Mouse (Mus musculus) megakaryocyte, embryonic 14.5 days (primary cell): ENCODE measurements around the gene Tmigd3. TPM values are rescaled to one million over a fixed set of nuclear protein-coding genes. Genes with fewer than 3 reads are reported as not detected.

ENCODE experiments used
- H3K27me3 ChIP-seq: replicated peaks from 2 replicates; pipeline ENCODE3; 2012; ENCODE audit warnings: inconsistent platforms
- H3K36me3 ChIP-seq: replicated peaks from 2 replicates; pipeline ENCODE3; 2012; ENCODE audit warnings: low read length, inconsistent platforms, mixed read lengths
- H3K4me1 ChIP-seq: 2 replicates; pipeline ENCODE4 v1.6.1; 2012; ENCODE audit warnings: inconsistent platforms
- H3K4me3 ChIP-seq: replicated peaks from 2 replicates; pipeline ENCODE3; 2012; ENCODE audit warnings: moderate library complexity, mild to moderate bottlenecking, inconsistent platforms
- H3K9me3 ChIP-seq: 2 replicates; pipeline ENCODE4 v1.6.1; 2012; ENCODE audit warnings: inconsistent platforms
- FLI1 ChIP-seq: IDR thresholded peaks from 2 replicates; pipeline ENCODE4 v1.6.1; 2012; ENCODE audit warnings: low read length, inconsistent platforms, mixed read lengths
- GATA1 ChIP-seq: IDR thresholded peaks from 3 replicates; pipeline ENCODE4 v1.6.1; 2012; ENCODE audit warnings: mixed read lengths, low read length, inconsistent platforms, borderline replicate concordance
- polyA plus RNA-seq: library from polyadenylated mRNA; stranded (reverse); fragments of >175 nt; gene quantifications from 2 replicates; pipeline ENCODE4 v1.2.3, GENCODE M21; 2012; ENCODE audit warnings: low replicate concordance; ENCODE audit not compliant: insufficient read depth

Gene Tmigd3
- polyA plus RNA-seq: not detected in 2 replicates

DNA sequence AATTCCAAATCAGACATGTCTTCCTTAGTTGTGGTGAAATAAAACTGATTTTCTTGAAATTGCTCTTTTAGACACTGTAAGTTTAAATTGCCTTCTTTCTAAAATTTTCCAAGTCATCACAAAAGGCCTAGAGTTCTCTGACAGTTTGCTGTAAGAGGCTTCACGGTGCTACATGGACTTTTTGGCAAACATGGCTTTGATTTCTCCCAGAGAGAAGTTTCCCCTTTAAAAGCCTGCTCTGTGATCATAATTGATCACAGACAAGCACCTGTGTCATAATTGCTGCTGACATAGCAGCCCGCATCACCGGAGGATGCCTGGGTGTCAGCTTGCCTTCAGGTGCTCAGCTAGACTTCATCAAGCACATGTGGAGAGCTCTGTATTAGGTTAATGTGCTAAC, at the start of gene Tmigd3, which contains the start of gene Adora3:
Gene Tmigd3 (plus strand): TSS at position 346 of the 400 bp plus-strand sequence.
Gene Adora3 (plus strand): TSS at position 301 of the 400 bp plus-strand sequence.
- Histone ChIP-seq H3K4me3 (no peak within 1 kb of the TSS), H3K4me1 (peaks cover 71% of the 10 kb centered on the region), H3K9me3 (no peaks in the 10 kb centered on the region), H3K36me3 (peaks cover 20% of the 10 kb centered on the region), H3K27me3 (no peaks in the 10 kb centered on the region)
- TF ChIP-seq GATA1 (no peak), FLI1 (no peak)

DNA sequence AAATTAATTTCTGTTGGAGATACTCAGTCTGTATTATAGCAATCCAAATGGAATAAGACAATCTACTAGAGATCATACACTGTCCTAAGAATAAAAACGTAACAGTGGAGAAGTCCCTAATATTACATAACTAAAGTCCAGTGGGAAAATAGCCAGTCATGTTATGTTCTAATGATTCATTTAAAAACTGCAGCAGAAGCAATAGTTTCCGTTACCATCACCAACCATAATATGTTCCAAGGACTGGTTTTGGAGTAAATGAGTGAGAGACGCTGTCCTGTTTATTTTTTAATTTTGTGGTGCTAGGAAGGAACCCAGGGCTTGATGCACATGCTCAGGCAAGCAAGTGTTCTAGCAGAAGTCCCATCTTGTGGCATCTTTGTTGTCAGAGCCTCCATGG, 49.2 kb upstream of the Tmigd3 start:
- Histone ChIP-seq H3K36me3 (no peaks in the 10 kb centered on the region), H3K9me3 (no peaks in the 10 kb centered on the region), H3K27me3 (no peaks in the 10 kb centered on the region), H3K4me3 (no peak overlapping the region), H3K4me1 (peaks cover 93% of the 10 kb centered on the region)
- TF ChIP-seq FLI1: no peak
- TF ChIP-seq GATA1: no peak

DNA sequence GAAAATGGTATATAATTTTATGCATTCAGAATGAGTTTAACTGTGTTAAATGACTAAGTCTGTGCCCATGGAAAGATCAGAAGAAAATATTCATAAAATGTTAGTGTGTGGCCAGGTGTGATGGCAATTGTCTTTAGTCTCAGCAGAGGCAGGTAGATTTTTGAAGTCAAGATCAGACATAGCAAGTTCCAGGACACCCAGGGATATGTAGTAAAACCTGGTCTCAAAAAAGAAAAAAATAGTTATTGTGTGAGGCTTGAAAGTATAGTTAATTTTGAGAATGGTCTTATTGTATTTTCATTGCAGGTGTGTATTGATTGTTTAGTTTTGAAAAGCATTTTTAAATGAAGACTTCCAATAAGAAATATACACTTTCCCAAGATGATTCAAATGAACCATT, 47.1 kb upstream of the Tmigd3 start:
- TF ChIP-seq GATA1: no peak
- no peaks in the 10 kb centered on the region for H3K27me3 ChIP-seq
- peaks cover 74% of the 10 kb centered on the region for H3K4me1 ChIP-seq
- no peaks in the 10 kb centered on the region for H3K36me3 ChIP-seq
- H3K9me3 ChIP-seq: no peaks in the 10 kb centered on the region
- no peak overlapping the region for H3K4me3 ChIP-seq

DNA sequence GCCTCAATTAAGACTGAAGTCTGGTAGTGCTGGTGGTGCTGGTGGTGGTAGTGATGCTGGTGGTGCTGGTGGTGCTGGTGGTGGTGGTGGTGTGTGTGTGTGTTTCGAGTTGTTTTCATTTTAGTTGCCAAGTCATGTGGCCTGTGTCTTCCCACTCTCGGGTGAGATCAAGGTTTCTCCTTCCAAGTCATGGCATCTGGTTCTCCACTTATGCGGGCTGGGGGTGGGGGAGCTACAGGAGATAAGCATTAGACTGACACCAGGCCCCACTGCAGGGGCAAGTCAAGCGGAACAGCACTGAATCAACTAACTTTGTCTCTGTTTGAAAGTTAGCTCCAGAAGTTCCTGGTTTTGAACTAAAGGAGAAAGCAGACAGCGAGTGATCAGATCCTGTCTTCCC, 46.6 kb upstream of the Tmigd3 start:
- H3K36me3 ChIP-seq: no peaks in the 10 kb centered on the region
- H3K4me3 ChIP-seq: no peak overlapping the region
- peaks cover 74% of the 10 kb centered on the region for H3K4me1 ChIP-seq
- TF ChIP-seq GATA1 (no peak), FLI1 (no peak)
- H3K27me3 ChIP-seq: no peaks in the 10 kb centered on the region
- no peaks in the 10 kb centered on the region for H3K9me3 ChIP-seq

DNA sequence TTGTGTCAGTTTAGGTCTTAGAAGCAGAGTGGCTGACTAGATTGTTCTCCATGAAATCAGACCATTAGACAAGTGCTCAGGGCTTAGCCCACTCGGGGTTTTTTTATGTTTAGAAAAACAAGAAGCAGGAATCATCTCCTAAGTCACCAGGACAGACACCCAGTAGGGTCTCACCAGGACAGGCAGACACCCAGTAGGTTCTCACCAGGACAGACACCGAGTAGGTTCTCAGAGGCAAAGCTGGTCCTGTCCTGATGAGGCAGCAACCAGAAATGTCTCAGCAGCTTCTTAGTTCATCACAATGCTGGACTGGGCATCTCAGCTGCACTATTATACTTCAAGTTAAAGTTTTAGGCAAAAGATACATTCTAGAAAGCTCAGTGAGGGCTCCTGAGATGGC, 46.0 kb upstream of the Tmigd3 start:
- Histone ChIP-seq H3K36me3 (no peaks in the 10 kb centered on the region), H3K4me1 (peaks cover 68% of the 10 kb centered on the region)
- TF ChIP-seq FLI1 (no peak), GATA1 (no peak)

DNA sequence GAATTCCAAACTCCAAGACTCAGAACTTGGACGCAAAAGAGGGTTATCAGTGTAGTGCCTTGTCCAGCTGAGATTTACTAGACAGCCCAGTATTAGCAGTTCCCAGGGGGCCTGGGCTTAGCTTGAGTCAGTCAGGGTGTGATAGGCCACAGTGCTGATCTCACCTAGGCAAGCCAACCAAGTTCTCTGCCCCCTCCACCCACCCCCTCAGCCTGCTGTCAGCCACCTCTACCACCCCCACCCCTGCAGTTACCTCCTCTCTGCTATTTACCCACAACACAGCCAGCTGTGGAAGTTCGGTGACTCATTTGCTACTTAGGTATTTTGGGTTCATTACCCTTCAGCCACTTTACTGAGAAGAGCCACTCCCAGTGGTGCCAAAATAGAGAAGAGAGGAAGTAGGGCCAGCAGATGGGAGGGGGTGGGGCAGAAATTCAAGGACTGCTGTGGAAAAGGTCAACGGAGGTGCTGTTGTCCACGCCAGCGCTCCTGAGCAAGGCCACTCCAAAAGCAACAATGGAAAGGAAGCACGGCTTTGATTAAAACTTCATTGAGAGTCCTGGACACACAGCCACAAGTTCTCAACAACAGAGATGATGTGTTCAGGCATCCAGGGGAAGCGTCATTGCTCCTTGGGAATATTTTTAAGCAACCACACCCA, 45.1 kb upstream of the Tmigd3 start:
- no peaks in the 10 kb centered on the region for H3K36me3 ChIP-seq
- H3K27me3 ChIP-seq: no peaks in the 10 kb centered on the region
- H3K4me3 ChIP-seq: peak overlapping the region; percentile 4
- H3K9me3 ChIP-seq: no peaks in the 10 kb centered on the region
- peaks cover 59% of the 10 kb centered on the region for H3K4me1 ChIP-seq
- TF ChIP-seq FLI1 (no peak), GATA1 (no peak)

More for the DNA sequence above, 46.0 kb upstream of the Tmigd3 start:
- Histone ChIP-seq H3K4me3 (no peak overlapping the region), H3K27me3 (no peaks in the 10 kb centered on the region), H3K9me3 (no peaks in the 10 kb centered on the region)

DNA sequence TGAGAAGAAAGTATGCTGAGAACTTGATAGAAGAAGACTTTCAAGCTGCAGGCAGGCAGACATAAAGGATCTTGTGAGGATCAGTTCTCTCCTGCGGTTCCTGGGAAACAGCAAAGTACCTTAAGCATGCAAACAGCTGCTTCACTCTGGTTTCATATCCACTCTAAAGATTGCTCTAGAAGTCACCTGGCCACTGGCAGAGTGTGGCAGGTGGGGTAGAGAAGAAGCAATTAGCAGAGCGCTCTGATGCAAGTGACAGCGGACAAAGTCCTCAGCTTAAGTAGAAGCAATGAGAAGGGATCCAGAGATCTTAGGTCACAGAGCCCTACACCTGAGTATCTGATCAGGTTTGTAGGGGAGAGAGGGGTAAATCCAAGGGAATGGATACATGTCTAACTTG, 39.1 kb upstream of the Tmigd3 start:
- Histone ChIP-seq H3K27me3 (no peaks in the 10 kb centered on the region), H3K4me3 (no peak overlapping the region), H3K4me1 (peaks cover 46% of the 10 kb centered on the region), H3K9me3 (no peaks in the 10 kb centered on the region), H3K36me3 (no peaks in the 10 kb centered on the region)
- no peak for TF ChIP-seq FLI1

DNA sequence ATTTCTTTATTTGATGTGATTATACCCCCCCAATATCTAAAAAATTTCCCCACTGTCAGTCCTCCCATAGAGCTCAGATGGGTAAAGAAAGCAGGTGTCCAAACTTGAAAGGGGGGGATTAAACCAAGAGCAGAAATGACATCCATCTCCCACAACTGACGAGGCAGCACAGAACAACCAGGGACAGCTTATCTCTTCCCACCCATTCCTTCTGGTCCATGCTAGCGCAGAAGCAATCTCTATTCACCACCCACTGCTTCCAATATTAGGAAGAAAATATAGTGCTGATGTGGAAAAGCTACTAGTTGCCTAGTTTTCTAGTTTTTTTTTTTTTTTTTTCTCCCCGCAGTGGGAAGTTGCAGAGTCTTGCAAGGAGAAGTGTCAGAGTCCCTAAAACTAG, 34.8 kb upstream of the Tmigd3 start:
- Histone ChIP-seq H3K4me1 (peaks cover 78% of the 10 kb centered on the region), H3K9me3 (no peaks in the 10 kb centered on the region), H3K36me3 (no peaks in the 10 kb centered on the region), H3K27me3 (no peaks in the 10 kb centered on the region), H3K4me3 (peak overlapping the region; percentile 66)
- TF ChIP-seq FLI1: no peak
- TF ChIP-seq GATA1: no peak

DNA sequence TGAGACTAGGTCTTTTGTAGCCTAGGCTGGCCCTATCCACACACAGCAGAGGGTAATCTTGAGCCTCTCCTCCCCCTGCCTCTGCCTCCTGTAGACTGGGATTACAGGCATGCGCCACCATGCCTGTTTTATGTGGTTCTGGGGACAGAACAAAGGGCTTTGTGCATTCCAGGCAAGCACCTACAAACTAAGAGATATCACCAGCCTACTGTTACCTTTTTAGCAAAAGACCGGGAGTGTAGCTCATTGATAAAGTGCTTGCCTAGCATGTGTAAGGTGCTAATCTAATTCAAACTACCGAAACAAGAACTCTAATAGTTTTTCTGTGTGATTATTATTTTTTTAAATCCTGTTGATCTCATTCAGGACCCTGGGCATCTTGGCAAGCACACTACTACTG, 33.8 kb upstream of the Tmigd3 start:
- Histone ChIP-seq H3K4me1 (peaks cover 80% of the 10 kb centered on the region), H3K27me3 (no peaks in the 10 kb centered on the region), H3K9me3 (no peaks in the 10 kb centered on the region), H3K36me3 (no peaks in the 10 kb centered on the region), H3K4me3 (no peak overlapping the region)
- TF ChIP-seq FLI1 (no peak), GATA1 (no peak)

DNA sequence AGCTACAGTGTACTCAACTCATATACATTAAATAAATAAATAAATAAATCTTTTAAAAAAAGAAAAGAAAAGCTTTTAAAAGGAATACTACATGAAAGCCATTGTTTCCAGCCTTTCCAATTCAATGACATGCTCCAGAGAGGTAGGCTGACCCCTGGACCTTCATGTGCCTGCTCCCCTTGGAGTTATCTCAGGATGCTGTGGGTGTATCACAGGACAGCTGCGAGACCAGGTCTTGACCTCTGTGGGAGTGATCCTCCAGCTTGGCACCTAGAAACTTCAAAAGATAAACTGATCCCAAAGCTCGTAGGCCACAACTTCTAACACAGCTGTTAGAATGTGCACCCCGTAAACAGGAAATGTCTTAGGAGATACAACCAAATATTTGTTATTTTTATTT, 32.0 kb upstream of the Tmigd3 start:
- no peaks in the 10 kb centered on the region for H3K27me3 ChIP-seq
- H3K9me3 ChIP-seq: no peaks in the 10 kb centered on the region
- H3K4me1 ChIP-seq: peaks cover 88% of the 10 kb centered on the region
- H3K4me3 ChIP-seq: no peak overlapping the region
- H3K36me3 ChIP-seq: no peaks in the 10 kb centered on the region
- no peak for TF ChIP-seq FLI1
- no peak for TF ChIP-seq GATA1
